ENCODE assay signal across 15 mouse cellular contexts in genomic region chr12:114495741-114496140, GRCm38 (mm10).
DNase-seq lines count a peak whose midpoint lies in the region; TF ChIP-seq lines count a peak whose summit lies in the region.
"Had no signal": no experiment of that assay in that cellular context is flagged by ENCODE, and none has a peak within 500 bp of the region (broad histone marks: within the 10 kb centered on the region; RNA-seq: fewer than 3 reads in every experiment).

No protein-coding gene starts in this region.

- no peaks in the 10 kb centered on the region for H3K27me3 ChIP-seq in thymus, adult 2 months (ENCODE audit: control insufficient read depth, insufficient read depth, low read length)
- H3K27me3 ChIP-seq in midbrain, embryonic 10.5 days (ENCODE audit: low read depth, poor library complexity, severe bottlenecking): no peaks in the 10 kb centered on the region
- H3K27me3 ChIP-seq: hindbrain, embryonic 15.5 days; midbrain, embryonic 12.5 days had no signal

- peaks cover 30% of the 10 kb centered on the region for H3K9me3 ChIP-seq in midbrain, embryonic 10.5 days (replicated peaks)
- H3K9me3 ChIP-seq: G1E had no signal

- no peaks in the 10 kb centered on the region for H3K36me3 ChIP-seq in thymus, adult 2 months (ENCODE audit: control insufficient read depth, insufficient read depth, low read length)
- no peaks in the 10 kb centered on the region for H3K36me3 ChIP-seq in midbrain, embryonic 10.5 days
- H3K36me3 ChIP-seq: G1E; hindbrain, embryonic 15.5 days; midbrain, embryonic 12.5 days had no signal

- H3K4me3 ChIP-seq in thymus, adult 2 months (ENCODE audit: control insufficient read depth, insufficient read depth, low read length): no peak overlapping the region
- no peak overlapping the region for H3K4me3 ChIP-seq in midbrain, embryonic 10.5 days
- H3K4me3 ChIP-seq: hindbrain, embryonic 15.5 days; midbrain, embryonic 12.5 days had no signal

- no peak for TF ChIP-seq CTCF in thymus, adult 2 months (IDR thresholded peaks at IDR 0.05; ENCODE audit: borderline replicate concordance, control insufficient read depth, extremely low read depth, insufficient read depth, low read length, poor library complexity)

- peak; percentile 92 for DNase-seq in 416B (ENCODE audit: low read depth)
- peak; percentile 45 to 51 for DNase-seq in B cell, adult 2 months
- DNase-seq in T-cell, adult 2 months (ENCODE audit: low spot score): peak; percentile 20
- peak; percentile 62 for DNase-seq in thymus, adult 2 months
- no peak for DNase-seq in left cerebral cortex, postnatal 14 days (ENCODE audit: low spot score in 2 of 2)
- DNase-seq in kidney, postnatal 14 days: no peak
- DNase-seq in midbrain, embryonic 10.5 days (ENCODE audit: low spot score): no peak
- DNase-seq: cerebellum, adult 9-11 months; kidney, adult 18-20 months; kidney, postnatal 25 days; layer of hippocampus, adult 9-11 months; right cerebral cortex, postnatal 14 days had no signal

- WGBS in thymus, adult 2 months: 60% methylated on average over 2 of the region's 2 CpGs
- WGBS in midbrain, embryonic 10.5 days: 36% methylated on average over 2 of the region's 2 CpGs

- TF ChIP-seq POLR2A in thymus, adult 2 months (IDR thresholded peaks at IDR 0.05; ENCODE audit: control insufficient read depth, extremely low read depth, insufficient read depth, low read length, poor library complexity): no peak

- H3K27ac ChIP-seq in thymus, adult 2 months (ENCODE audit: control insufficient read depth, insufficient read depth, low read length): no peak overlapping the region
- no peak overlapping the region for H3K27ac ChIP-seq in midbrain, embryonic 10.5 days (replicated peaks)
- H3K27ac ChIP-seq: hindbrain, embryonic 15.5 days; midbrain, embryonic 12.5 days had no signal

- no peaks in the 10 kb centered on the region for H3K4me1 ChIP-seq in thymus, adult 2 months (replicated peaks; ENCODE audit: control insufficient read depth, insufficient read depth, low read length)
- no peaks in the 10 kb centered on the region for H3K4me1 ChIP-seq in midbrain, embryonic 10.5 days
- H3K4me1 ChIP-seq: hindbrain, embryonic 15.5 days; midbrain, embryonic 12.5 days had no signal

- intact Hi-C loops in left cerebral cortex, postnatal 14 days (cut with DNase I): no loop called here

Comparison
In these comparisons a context has a peak if more than half of its experiments do, and no peak if none do; other contexts are left out.
1. DNase-seq: peak in 416B (single experiment), B cell, adult 2 months (2 of 2), T-cell, adult 2 months (single experiment) and thymus, adult 2 months (single experiment); none in left cerebral cortex, postnatal 14 days (0 of 2), kidney, postnatal 14 days (single experiment) and midbrain, embryonic 10.5 days (single experiment).